Mouse (Mus musculus) intestine, embryonic 16.5 days (tissue): ENCODE results near the gene Ciita. TPM values are rescaled to one million over a fixed set of nuclear protein-coding genes. Genes with fewer than 3 reads are reported as not detected.

ENCODE experiments used
- ATAC-seq: fragments of 200-750 bp; cut with Nextera tagmentation; 2 replicates; pipeline ENCODE4 v1.8.0; 2017; ENCODE audit warnings: moderate TSS enrichment, moderate library complexity
- H3K27ac ChIP-seq: fragments of 300-500 bp; sonication (generic); 2 replicates; pipeline ENCODE4 v1.5.1; 2014; ENCODE audit warnings: mild to moderate bottlenecking, low read length
- H3K27me3 ChIP-seq: fragments of 300-500 bp; sonication (generic); replicated peaks from 2 replicates; pipeline ENCODE4 v1.6.1; 2014; ENCODE audit warnings: low read length, control low read depth, mixed read lengths; ENCODE audit not compliant: control insufficient read depth, insufficient read depth
- H3K36me3 ChIP-seq: fragments of 300-500 bp; sonication (generic); 2 replicates; pipeline ENCODE4 v1.6.1; 2014; ENCODE audit warnings: low read length, control low read depth; ENCODE audit not compliant: control insufficient read depth, insufficient read depth
- H3K4me1 ChIP-seq: fragments of 300-500 bp; sonication (generic); 2 replicates; pipeline ENCODE4 v1.6.1; 2014; ENCODE audit warnings: low read length, control low read depth, mixed read lengths; ENCODE audit not compliant: control insufficient read depth, insufficient read depth
- H3K4me2 ChIP-seq: fragments of 300-500 bp; sonication (generic); 2 replicates; pipeline ENCODE4 v1.6.1; 2014; ENCODE audit warnings: low read depth, low read length, control low read depth
- H3K4me3 ChIP-seq: fragments of 300-500 bp; sonication (generic); 2 replicates; pipeline ENCODE4 v1.5.1; 2014; ENCODE audit warnings: mild to moderate bottlenecking, low read length
- H3K9ac ChIP-seq: fragments of 300-500 bp; sonication (generic); 2 replicates; pipeline ENCODE4 v1.6.1; 2014; ENCODE audit warnings: low read depth, low read length
- H3K9me3 ChIP-seq: fragments of 300-500 bp; sonication (generic); 2 replicates; pipeline ENCODE4 v1.6.1; 2016; ENCODE audit warnings: low read length, control low read depth; ENCODE audit not compliant: control insufficient read depth
- WGBS: fragments of 180-500 bp; shearing (Covaris S2); extraction: QIAGEN DNeasy Blood & Tissue Kit; methylation state at CpG from one replicate; pipeline ENCODE4 v1.1.7; 2014; 5-methylcytosine and 5-hydroxymethylcytosine counted together
- polyA plus RNA-seq: library from polyadenylated mRNA; unstranded; fragments of >200 nt; fragmentation: Nextera tagmentation; extraction: Ambion mirVana; gene quantifications from 2 replicates; pipeline ENCODE4 v1.2.1, GENCODE M21; 2015

The Ciita gene
- polyA plus RNA-seq, 1 experiment from 2014 or later: 0.49 TPM

- H3K27ac ChIP-seq: no peak overlapping the region
- no peak overlapping the region for H3K4me2 ChIP-seq
- WGBS: 87% methylated on average over 1 of the region's 1 CpGs
- no peaks in the 10 kb centered on the region for H3K27me3 ChIP-seq
- no peaks in the 10 kb centered on the region for H3K4me1 ChIP-seq
- H3K4me3 ChIP-seq: no peak overlapping the region
- H3K36me3 ChIP-seq: no peaks in the 10 kb centered on the region
- no peaks in the 10 kb centered on the region for H3K9me3 ChIP-seq
- no peak overlapping the region for H3K9ac ChIP-seq
- ATAC-seq: no peak
Observed at GRCm38 (mm10) chr16:10522811-10523210, 43.0 kb downstream of the Ciita start.

GRCm38 (mm10) chr16:10523650-10524049 is 43.8 kb downstream of the Ciita start:
- Histone ChIP-seq H3K4me1 (no peaks in the 10 kb centered on the region), H3K27ac (no peak overlapping the region), H3K36me3 (no peaks in the 10 kb centered on the region), H3K4me3 (no peak overlapping the region), H3K9me3 (no peaks in the 10 kb centered on the region), H3K4me2 (no peak overlapping the region), H3K27me3 (no peaks in the 10 kb centered on the region), H3K9ac (no peak overlapping the region)
- 92% methylated on average over 8 of the region's 8 CpGs for WGBS
- ATAC-seq: no peak

GRCm38 (mm10) chr16:10524866-10525609 is 45.2 kb downstream of the Ciita start:
- H3K36me3 ChIP-seq: no peaks in the 10 kb centered on the region
- H3K9ac ChIP-seq: no peak overlapping the region
- no peaks in the 10 kb centered on the region for H3K4me1 ChIP-seq
- no peak overlapping the region for H3K4me3 ChIP-seq
- H3K4me2 ChIP-seq: no peak overlapping the region
- H3K9me3 ChIP-seq: no peaks in the 10 kb centered on the region
- ATAC-seq: no peak
- no peak overlapping the region for H3K27ac ChIP-seq
- WGBS: 81% methylated on average over 4 of the region's 4 CpGs
- no peaks in the 10 kb centered on the region for H3K27me3 ChIP-seq

- Histone ChIP-seq H3K27ac (no peak overlapping the region), H3K27me3 (no peaks in the 10 kb centered on the region), H3K9ac (no peak overlapping the region), H3K4me1 (no peaks in the 10 kb centered on the region), H3K4me3 (no peak overlapping the region), H3K36me3 (no peaks in the 10 kb centered on the region), H3K9me3 (no peaks in the 10 kb centered on the region), H3K4me2 (no peak overlapping the region)
- no peak for ATAC-seq
- 70% methylated on average over 2 of the region's 2 CpGs for WGBS
Observed at GRCm38 (mm10) chr16:10525610-10525980, 45.7 kb downstream of the Ciita start.

- ATAC-seq: no peak
- Histone ChIP-seq H3K27ac (no peak overlapping the region), H3K9ac (no peak overlapping the region), H3K4me1 (no peaks in the 10 kb centered on the region), H3K27me3 (no peaks in the 10 kb centered on the region), H3K4me2 (no peak overlapping the region), H3K36me3 (no peaks in the 10 kb centered on the region), H3K4me3 (no peak overlapping the region), H3K9me3 (no peaks in the 10 kb centered on the region)
- WGBS: 77% methylated on average over 6 of the region's 6 CpGs
Observed at GRCm38 (mm10) chr16:10527046-10527644, 47.3 kb downstream of the Ciita start.

- H3K9ac ChIP-seq: no peak overlapping the region
- H3K4me3 ChIP-seq: no peak overlapping the region
- no peak overlapping the region for H3K27ac ChIP-seq
- no peak for ATAC-seq
- H3K4me2 ChIP-seq: no peak overlapping the region
- no peaks in the 10 kb centered on the region for H3K9me3 ChIP-seq
- H3K27me3 ChIP-seq: no peaks in the 10 kb centered on the region
- H3K36me3 ChIP-seq: no peaks in the 10 kb centered on the region
- H3K4me1 ChIP-seq: no peaks in the 10 kb centered on the region
- 82% methylated on average over 3 of the region's 3 CpGs for WGBS
Observed at GRCm38 (mm10) chr16:10528382-10528781, 48.5 kb downstream of the Ciita start.

- H3K27ac ChIP-seq: no peak overlapping the region
- H3K4me2 ChIP-seq: no peak overlapping the region
- no peak overlapping the region for H3K9ac ChIP-seq
- no peaks in the 10 kb centered on the region for H3K9me3 ChIP-seq
- H3K36me3 ChIP-seq: no peaks in the 10 kb centered on the region
- no peaks in the 10 kb centered on the region for H3K27me3 ChIP-seq
- H3K4me3 ChIP-seq: no peak overlapping the region
- WGBS: 87% methylated on average over 4 of the region's 4 CpGs
- ATAC-seq: no peak
- H3K4me1 ChIP-seq: no peaks in the 10 kb centered on the region; the same call in 1 of the 2 replicates
Observed at GRCm38 (mm10) chr16:10530179-10530578, 50.3 kb downstream of the Ciita start.

- no peaks in the 10 kb centered on the region for H3K36me3 ChIP-seq
- ATAC-seq: no peak
- H3K4me3 ChIP-seq: no peak overlapping the region
- no peak overlapping the region for H3K9ac ChIP-seq
- no peaks in the 10 kb centered on the region for H3K27me3 ChIP-seq
- H3K27ac ChIP-seq: no peak overlapping the region
- no peaks in the 10 kb centered on the region; the same call in 1 of the 2 replicates for H3K4me1 ChIP-seq
- no peaks in the 10 kb centered on the region for H3K9me3 ChIP-seq
- H3K4me2 ChIP-seq: no peak overlapping the region
- 91% methylated on average over 4 of the region's 4 CpGs for WGBS
Observed at GRCm38 (mm10) chr16:10533781-10534180, 53.9 kb downstream of the Ciita start.

GRCm38 (mm10) chr16:10534567-10534966 is 54.7 kb downstream of the Ciita start:
- Histone ChIP-seq H3K4me1 (peaks cover 2% of the 10 kb centered on the region; the same call in 1 of the 2 replicates), H3K27ac (no peak overlapping the region), H3K9ac (no peak overlapping the region), H3K4me3 (no peak overlapping the region), H3K36me3 (no peaks in the 10 kb centered on the region), H3K27me3 (no peaks in the 10 kb centered on the region), H3K9me3 (no peaks in the 10 kb centered on the region), H3K4me2 (no peak overlapping the region)
- no peak for ATAC-seq
- 73% methylated on average over 7 of the region's 7 CpGs for WGBS
